Mouse (Mus musculus): Measurements from ENCODE around the gene Hdac9.

DNA sequence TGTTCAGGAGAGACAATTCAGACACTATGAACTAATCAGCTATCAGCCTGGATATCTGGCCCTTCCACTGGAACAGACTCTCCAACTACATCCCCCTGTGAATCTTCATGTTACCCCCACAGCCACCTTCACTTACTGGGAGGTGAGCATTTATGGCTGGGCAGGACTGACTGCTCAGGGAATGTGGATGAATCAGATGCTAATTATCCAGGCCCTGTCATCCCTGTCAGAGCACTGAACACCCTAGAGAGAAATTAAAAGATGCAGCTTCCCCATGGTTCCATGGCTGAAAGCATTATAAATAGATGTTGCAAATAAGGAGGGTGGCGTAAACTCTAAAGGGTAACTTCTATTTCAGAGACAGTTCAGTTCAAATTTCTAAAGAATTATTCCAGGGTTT lies 345.8 kb downstream of the Hdac9 start:
- TF ChIP-seq GATA1 (IDR thresholded peaks at IDR 0.05; ENCODE audit: low read length) (no peak), TAL1 (IDR thresholded peaks at IDR 0.05; ENCODE audit: low read length) (no peak)
